Mouse (Mus musculus) CH12.LX (cell line): ENCODE results near the gene Wnt4. TPM values are rescaled to one million over a fixed set of nuclear protein-coding genes. Genes with fewer than 3 reads are reported as not detected.

Source experiments
- DNase-seq: peaks from one replicate; pipeline ENCODE4 v3.0.0-alpha.2; 2013; ENCODE audit errors: extremely low read depth
- H3K27ac ChIP-seq: 2 replicates; pipeline ENCODE4 v1.5.1; 2012; ENCODE audit warnings: low read depth, mild to moderate bottlenecking, control low read depth, moderate library complexity; ENCODE audit not compliant: insufficient read depth
- H3K27me3 ChIP-seq: replicated peaks from 2 replicates; pipeline ENCODE3; 2012; ENCODE audit warnings: inconsistent platforms
- H3K36me3 ChIP-seq, 2 experiments: replicated peaks in 1 of 2; 2 replicates each; pipeline versions ENCODE3 to v1.6.1; 2012; ENCODE audit warnings: inconsistent platforms in 1 of 2, low read length in 1 of 2, mild to moderate bottlenecking in 1 of 2, mixed read lengths in 1 of 2, moderate library complexity in 1 of 2; ENCODE audit not compliant: control insufficient read depth in 1 of 2, insufficient read depth in 1 of 2
- H3K4me1 ChIP-seq, 2 experiments: 2 replicates each; pipeline ENCODE4 v1.6.1; 2012; ENCODE audit warnings: inconsistent platforms in 1 of 2, moderate library complexity in 1 of 2; ENCODE audit not compliant: insufficient read depth in 2 of 2, control insufficient read depth in 1 of 2
- H3K4me2 ChIP-seq: 2 replicates; pipeline ENCODE4 v1.6.1; 2012; ENCODE audit warnings: low read depth, mild to moderate bottlenecking, control low read depth; ENCODE audit not compliant: poor library complexity, insufficient read depth, severe bottlenecking
- H3K4me3 ChIP-seq, 3 experiments: fragments of 150-350 bp in 1 of 3; sonication (generic) in 1 of 3; replicated peaks in 1 of 3; 2 replicates each; pipeline versions ENCODE3 to v1.5.1; 2011 to 2012; ENCODE audit warnings: low read depth in 2 of 3, low read length in 2 of 3, mild to moderate bottlenecking in 2 of 3, moderate library complexity in 2 of 3, control low read depth in 1 of 3, improper control_type of control experiment in 1 of 3, inconsistent platforms in 1 of 3, mixed read lengths in 1 of 3; ENCODE audit not compliant: poor library complexity in 1 of 3
- H3K79me2 ChIP-seq: replicated peaks from 2 replicates; pipeline ENCODE4 v1.6.1; 2012; ENCODE audit warnings: mild to moderate bottlenecking, moderate library complexity; ENCODE audit not compliant: control insufficient read depth, poor library complexity, insufficient read depth, severe bottlenecking; ENCODE audit errors: extremely low read depth
- H3K9ac ChIP-seq: 2 replicates; pipeline ENCODE4 v1.6.1; 2012; ENCODE audit warnings: low read depth, mild to moderate bottlenecking, control low read depth, moderate library complexity; ENCODE audit not compliant: insufficient read depth
- H3K9me3 ChIP-seq: replicated peaks from 2 replicates; pipeline ENCODE3; 2012; ENCODE audit warnings: low read length, inconsistent platforms, mixed read lengths
- CHD1 ChIP-seq: IDR thresholded peaks from 2 replicates; pipeline ENCODE4 v1.6.1; 2012; ENCODE audit warnings: low read depth, low read length, improper control_type of control experiment, inconsistent platforms
- CHD2 ChIP-seq: IDR thresholded peaks from 2 replicates; pipeline ENCODE4 v1.6.1; 2011; ENCODE audit warnings: low read length, improper control_type of control experiment
- E2F4 ChIP-seq: IDR thresholded peaks from 2 replicates; pipeline ENCODE4 v1.6.1; 2011; ENCODE audit warnings: low read depth, low read length, improper control_type of control experiment; ENCODE audit not compliant: insufficient replicate concordance
- ETS1 ChIP-seq: conservative IDR thresholded peaks from 2 replicates; pipeline ENCODE4 v1.6.1; 2012; ENCODE audit warnings: low read depth, mild to moderate bottlenecking, inconsistent platforms, low read length, improper control_type of control experiment, moderate library complexity
- GABPA ChIP-seq: IDR thresholded peaks from 2 replicates; pipeline ENCODE4 v1.6.1; 2012; ENCODE audit warnings: low read depth, low read length, improper control_type of control experiment, inconsistent platforms; ENCODE audit not compliant: insufficient replicate concordance
- HCFC1 ChIP-seq: IDR thresholded peaks from 2 replicates; pipeline ENCODE4 v1.6.1; 2012; ENCODE audit warnings: low read depth, mild to moderate bottlenecking, inconsistent platforms, low read length, improper control_type of control experiment
- IRF4 ChIP-seq: IDR thresholded peaks from 2 replicates; pipeline ENCODE4 v1.6.1; 2014; ENCODE audit warnings: low read depth, mild to moderate bottlenecking, inconsistent platforms, low read length, improper control_type of control experiment
- JUN ChIP-seq: IDR thresholded peaks from 2 replicates; pipeline ENCODE4 v1.6.1; 2011; ENCODE audit warnings: low read depth, mild to moderate bottlenecking, low read length, improper control_type of control experiment, moderate library complexity; ENCODE audit not compliant: insufficient read depth
- JUND ChIP-seq: conservative IDR thresholded peaks from 2 replicates; pipeline ENCODE4 v1.6.1; 2011; ENCODE audit warnings: low read depth, low read length, improper control_type of control experiment
- KAT2A ChIP-seq: IDR thresholded peaks from 2 replicates; pipeline ENCODE4 v1.6.1; 2012; ENCODE audit warnings: low read length, improper control_type of control experiment, inconsistent platforms; ENCODE audit not compliant: insufficient replicate concordance
- MAFK ChIP-seq: IDR thresholded peaks from 2 replicates; pipeline ENCODE4 v1.6.1; 2011; ENCODE audit warnings: low read length, improper control_type of control experiment; ENCODE audit not compliant: insufficient replicate concordance
- MAX ChIP-seq: IDR thresholded peaks from 2 replicates; pipeline ENCODE4 v1.6.1; 2011; ENCODE audit warnings: low read length, improper control_type of control experiment
- MXI1 ChIP-seq: IDR thresholded peaks from 2 replicates; pipeline ENCODE4 v1.6.1; 2011; ENCODE audit warnings: mild to moderate bottlenecking, low read depth, low read length, improper control_type of control experiment
- NELFE ChIP-seq: IDR thresholded peaks from 2 replicates; pipeline ENCODE4 v1.6.1; 2011; ENCODE audit warnings: low read depth, low read length, improper control_type of control experiment
- NRF1 ChIP-seq: IDR thresholded peaks from 2 replicates; pipeline ENCODE4 v1.6.1; 2014; ENCODE audit warnings: low read depth, mild to moderate bottlenecking, inconsistent platforms, low read length, improper control_type of control experiment, moderate library complexity
- POLR2A ChIP-seq: IDR thresholded peaks from 2 replicates; pipeline ENCODE4 v1.6.1; 2011; ENCODE audit warnings: low read depth, mild to moderate bottlenecking, improper control_type of control experiment, low read length
- POLR2AphosphoS2 ChIP-seq: IDR thresholded peaks from 2 replicates; pipeline ENCODE4 v1.6.1; 2011; ENCODE audit warnings: low read depth, low read length, improper control_type of control experiment
- RCOR1 ChIP-seq: conservative IDR thresholded peaks from 2 replicates; pipeline ENCODE4 v1.6.1; 2012; ENCODE audit warnings: low read depth, mild to moderate bottlenecking, inconsistent platforms, low read length, improper control_type of control experiment
- SIN3A ChIP-seq: IDR thresholded peaks from 2 replicates; pipeline ENCODE4 v1.6.1; 2012; ENCODE audit warnings: low read length, improper control_type of control experiment, inconsistent platforms
- TCF12 ChIP-seq: IDR thresholded peaks from 2 replicates; pipeline ENCODE4 v1.6.1; 2014; ENCODE audit warnings: low read depth, mild to moderate bottlenecking, inconsistent platforms, low read length, improper control_type of control experiment
- UBTF ChIP-seq: IDR thresholded peaks from 2 replicates; pipeline ENCODE4 v1.6.1; 2012; ENCODE audit warnings: low read depth, mild to moderate bottlenecking, inconsistent platforms, low read length, improper control_type of control experiment, moderate library complexity
- USF1 ChIP-seq: IDR thresholded peaks from 2 replicates; pipeline ENCODE4 v1.6.1; 2014; ENCODE audit warnings: low read depth, mild to moderate bottlenecking, inconsistent platforms, low read length, improper control_type of control experiment
- ZC3H11A ChIP-seq: IDR thresholded peaks from 2 replicates; pipeline ENCODE4 v1.6.1; 2012; ENCODE audit warnings: low read depth, mild to moderate bottlenecking, inconsistent platforms, low read length, improper control_type of control experiment
- ZKSCAN1 ChIP-seq: IDR thresholded peaks from 2 replicates; pipeline ENCODE4 v1.6.1; 2012; ENCODE audit warnings: low read depth, inconsistent platforms, low read length, improper control_type of control experiment, borderline replicate concordance
- ZNF384 ChIP-seq: IDR thresholded peaks from 2 replicates; pipeline ENCODE4 v1.6.1; 2012; ENCODE audit warnings: low read depth, low read length, improper control_type of control experiment, inconsistent platforms
- dilution Hi-C: fragments of 300-500 bp; cut with MboI; formaldehyde crosslinking; loops from 2 replicates; pipeline ENCODE4 v1.14.3; 2020; ENCODE audit warnings: low sequenced_read_pairs; ENCODE audit not compliant: extremely low pct_unique_long_range_greater_than_20kb, extremely low pct_ligation_motif_present
- in situ Hi-C: fragments of 300-500 bp; cut with MboI; formaldehyde crosslinking; loops from 3 replicates; pipeline ENCODE4 v1.14.3; 2019; ENCODE audit warnings: low sequenced_read_pairs, low pct_ligation_motif_present, low pct_unique_long_range_greater_than_20kb, mixed read lengths
- polyA plus RNA-seq: library from polyadenylated mRNA; unstranded; fragments of >175 nt; gene quantifications from 2 replicates; pipeline ENCODE4 v1.2.1, GENCODE M21; 2012; ENCODE audit warnings: low read depth; ENCODE audit not compliant: insufficient read length
- total RNA-seq, 2 experiments: library from RNA; depleted of rRNA; stranded (reverse); fragments of 300-350 nt in 1 of 2; fragments of >200 nt in 1 of 2; gene quantifications; 2 replicates each; pipeline ENCODE4 v1.2.3; 2012 to 2014

The Wnt4 gene
- total and polyA plus RNA-seq, 3 experiments, result not detected

GRCm38 (mm10) chr4:137297611-137298010 lies 20.3 kb downstream of the Wnt4 start:
- dilution Hi-C loops, result no loop called here

DNA sequence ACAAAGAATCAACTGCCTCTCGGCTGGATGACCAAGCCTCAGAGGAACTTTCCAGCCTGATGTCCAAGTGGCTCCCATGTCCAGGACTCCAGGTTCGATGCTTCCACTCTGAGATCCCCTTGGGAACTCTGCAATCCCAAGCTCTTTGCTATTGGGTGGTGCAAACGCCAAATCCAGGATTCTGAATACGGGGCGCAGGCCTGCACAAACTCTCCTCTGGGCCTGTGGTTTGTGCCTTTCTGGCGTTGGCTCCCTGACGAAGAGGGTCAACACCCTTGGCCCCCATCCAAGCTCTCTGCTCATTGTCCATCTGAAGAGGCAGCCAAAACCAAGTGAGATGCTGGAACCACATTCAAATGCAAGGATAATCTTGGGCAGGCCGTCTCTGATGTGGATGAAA lies 21.1 kb downstream of the Wnt4 start:
- no peak overlapping the region for H3K9ac ChIP-seq
- in situ Hi-C loops, result no loop called here

More at GRCm38 (mm10) chr4:137297611-137298010, 20.3 kb downstream of the Wnt4 start:
- TF ChIP-seq IRF4 (no peak), SIN3A (no peak), CHD1 (no peak), GABPA (no peak), HCFC1 (no peak), ETS1 (no peak), POLR2A (no peak), ZNF384 (no peak), NELFE (no peak), E2F4 (no peak)
- Histone ChIP-seq H3K9me3 (no peaks in the 10 kb centered on the region), H3K36me3 (peaks cover 4 to 22% of the 10 kb centered on the region in 2 experiments), H3K27ac (no peak overlapping the region), H3K4me3 (no peak overlapping the region), H3K27me3 (no peaks in the 10 kb centered on the region), H3K9ac (no peak overlapping the region), H3K79me2 (no peaks in the 10 kb centered on the region), H3K4me2 (no peak overlapping the region), H3K4me1 (peaks cover 4 to 6% of the 10 kb centered on the region in 2 experiments; a peak in 3 of 4 replicates)
- in situ Hi-C loops, result no loop called here
- DNase-seq, result no peak

DNA sequence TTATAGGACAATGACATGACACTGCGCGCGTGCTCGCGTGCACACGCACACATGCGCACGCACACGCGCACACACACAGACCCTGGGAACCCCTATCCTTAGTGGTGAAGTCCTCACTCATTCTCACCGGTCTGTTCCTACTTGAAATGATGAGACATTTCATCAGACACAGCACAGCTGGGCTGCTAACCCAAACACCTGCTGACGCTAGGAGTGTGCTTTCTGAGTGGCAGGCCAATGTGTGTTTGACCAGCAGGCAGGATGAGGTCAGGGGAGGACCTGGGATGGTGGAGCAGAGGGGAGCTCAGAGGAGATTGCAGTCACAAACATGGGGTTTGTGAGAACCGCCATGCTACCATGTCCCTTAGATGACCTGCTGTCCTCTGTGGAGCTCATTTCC lies 22.9 kb downstream of the Wnt4 start:
- Histone ChIP-seq H3K4me1 (peaks cover 4 to 6% of the 10 kb centered on the region in 2 experiments; a peak in 3 of 4 replicates), H3K27me3 (no peaks in the 10 kb centered on the region), H3K27ac (no peak overlapping the region), H3K4me3 (no peak overlapping the region), H3K4me2 (no peak overlapping the region), H3K9me3 (no peaks in the 10 kb centered on the region), H3K79me2 (no peaks in the 10 kb centered on the region), H3K9ac (no peak overlapping the region), H3K36me3 (peaks cover 4 to 36% of the 10 kb centered on the region in 2 experiments)
- TF ChIP-seq POLR2A (no peak), JUND (no peak), CHD2 (no peak), KAT2A (no peak), UBTF (no peak), TCF12 (no peak), ZNF384 (no peak), SIN3A (no peak), CHD1 (no peak), ZC3H11A (no peak), RCOR1 (no peak), GABPA (no peak), POLR2AphosphoS2 (no peak), NRF1 (no peak), ZKSCAN1 (no peak), MAX (no peak), JUN (no peak)
- in situ Hi-C loops (no loop called here), dilution Hi-C loops (no loop called here)
- no peak for DNase-seq

More for the DNA sequence above, 21.1 kb downstream of the Wnt4 start:
- Histone ChIP-seq H3K4me3 (no peak overlapping the region), H3K9me3 (no peaks in the 10 kb centered on the region), H3K27ac (no peak overlapping the region), H3K36me3 (peaks cover 4 to 22% of the 10 kb centered on the region in 2 experiments), H3K4me1 (peaks cover 4 to 6% of the 10 kb centered on the region in 2 experiments; a peak in 3 of 4 replicates), H3K4me2 (no peak overlapping the region), H3K79me2 (no peaks in the 10 kb centered on the region), H3K27me3 (no peaks in the 10 kb centered on the region)
- DNase-seq, result no peak
- TF ChIP-seq MXI1 (no peak), CHD1 (no peak), USF1 (no peak), MAFK (no peak)
- dilution Hi-C loops, result no loop called here
